Mouse (Mus musculus) hindlimb bud, embryonic 11.5 days (tissue): ENCODE measurements around the gene Zbtb34.

Source experiments
- DNase-seq: peaks from one replicate; pipeline ENCODE4 v3.0.0-alpha.2; 2012; ENCODE audit warnings: low read depth, low spot score; ENCODE audit errors: extremely low spot score

Gene Zbtb34

DNA sequence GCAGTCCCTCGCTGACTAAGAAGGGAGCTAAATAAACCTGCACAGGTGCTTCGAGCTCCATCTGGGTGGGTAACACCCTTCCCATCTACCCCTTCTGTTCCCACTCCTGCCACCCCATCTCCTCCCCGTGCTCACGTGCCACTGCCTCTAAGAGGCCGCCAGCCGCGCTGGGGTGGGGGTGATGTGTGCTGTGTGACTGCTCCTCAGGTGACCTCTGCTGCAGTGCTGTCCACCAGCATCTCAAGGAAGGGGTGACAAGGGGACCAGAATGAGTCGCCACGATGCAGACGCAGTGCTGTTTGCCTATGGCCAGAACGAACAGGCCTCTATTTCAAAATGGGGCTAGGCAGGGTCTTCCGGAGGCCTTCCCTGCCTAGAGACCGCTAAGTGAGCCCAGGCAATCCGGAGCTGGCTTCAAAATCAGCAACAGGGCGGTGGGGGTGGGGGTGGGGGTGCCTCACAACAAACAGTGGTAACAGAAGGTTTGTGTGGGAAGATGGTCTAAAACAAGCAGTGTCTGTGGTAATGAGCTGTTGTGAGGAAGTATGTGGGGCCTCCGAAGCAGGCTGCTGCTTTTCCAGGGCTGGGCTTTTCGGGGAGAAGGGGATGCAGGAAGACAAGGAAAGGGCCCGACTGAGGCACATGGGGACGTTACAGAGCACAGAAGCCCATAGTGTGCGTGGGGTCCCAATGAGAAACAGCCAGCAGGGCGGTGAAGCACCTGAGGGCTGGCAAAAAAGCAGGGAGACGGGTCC is 18.2 kb upstream of the Zbtb34 start:
- no peak for DNase-seq

GRCm38 (mm10) chr2:33446796-33447195 is 15.7 kb upstream of the Zbtb34 start:
- no peak for DNase-seq

DNA sequence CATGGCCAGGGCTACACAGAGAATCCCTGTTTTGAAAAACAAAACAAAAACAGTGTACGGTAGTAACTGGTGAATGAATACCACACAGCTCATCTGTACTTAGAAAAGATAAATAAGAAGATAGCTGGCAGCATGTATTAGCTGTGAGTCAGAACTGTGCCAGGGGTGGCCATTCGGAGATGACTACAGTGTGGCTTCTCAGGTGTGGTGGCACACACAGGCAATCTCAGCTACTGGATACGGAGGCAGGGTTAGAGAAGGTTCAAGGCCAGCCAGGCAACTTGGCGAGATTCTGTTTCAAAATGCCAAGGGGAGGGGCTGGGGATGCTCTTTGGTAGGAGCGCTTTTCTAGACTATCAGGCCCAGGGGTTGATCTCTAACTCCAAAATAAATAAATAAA is 14.6 kb upstream of the Zbtb34 start:
- no peak for DNase-seq

DNA sequence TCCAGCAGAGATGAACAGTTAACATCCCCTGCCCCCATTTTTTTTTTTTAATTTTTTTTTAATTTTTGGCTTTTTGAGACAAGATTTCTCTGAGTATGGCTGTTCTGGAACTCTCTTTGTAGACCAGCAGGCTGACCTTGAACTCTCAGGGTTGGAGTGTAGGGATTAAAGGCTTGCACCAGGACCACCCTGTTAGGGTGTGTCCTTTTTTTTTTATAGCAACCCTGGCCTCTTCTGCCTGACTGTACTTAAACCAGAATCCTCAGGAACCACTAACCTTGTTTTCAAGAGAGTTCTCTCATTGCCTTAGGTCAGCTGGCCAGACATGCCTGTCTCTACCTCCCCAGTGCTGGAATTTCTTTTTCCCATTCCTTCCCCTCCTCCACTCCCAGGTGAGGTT is 13.7 kb upstream of the Zbtb34 start:
- no peak for DNase-seq

DNA sequence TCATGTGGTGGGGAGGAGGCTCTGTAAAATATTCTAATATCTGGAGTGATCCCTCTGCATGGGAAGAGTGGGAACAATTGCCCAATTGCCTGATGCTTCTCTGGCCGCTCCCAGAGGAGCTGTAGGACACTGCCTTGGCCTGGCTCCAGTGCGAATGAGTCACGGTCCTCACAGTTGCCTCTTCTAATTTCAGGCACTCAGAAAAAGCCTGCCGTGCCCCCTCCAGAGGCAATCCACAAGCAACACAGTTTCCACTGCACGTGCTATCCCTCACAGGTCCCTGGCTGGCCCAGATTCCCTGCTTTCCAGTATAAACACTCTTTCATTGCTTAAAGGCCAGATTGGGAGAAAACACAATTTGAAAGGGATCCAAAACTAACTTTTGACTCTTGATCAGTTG is 13.2 kb upstream of the Zbtb34 start:
- DNase-seq = no peak

DNA sequence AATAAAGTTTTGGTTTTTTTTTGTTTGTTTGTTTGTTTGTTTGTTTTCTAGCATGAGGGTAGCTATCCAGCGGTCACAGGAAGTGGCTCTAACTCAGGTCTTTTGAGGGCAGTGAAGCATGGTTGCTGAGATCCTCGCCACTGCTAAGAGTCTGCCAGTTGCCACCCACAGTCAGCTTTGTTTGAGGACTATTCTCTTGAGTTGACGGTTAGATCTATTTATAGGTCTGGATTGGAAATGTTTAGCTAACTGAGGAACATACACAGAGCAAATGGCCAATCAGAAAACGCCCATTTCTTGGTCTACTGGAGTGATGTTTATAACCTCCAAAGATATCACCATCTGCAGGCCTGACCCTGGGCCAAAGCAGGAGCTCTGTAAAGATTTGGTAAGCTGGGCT is 11.6 kb upstream of the Zbtb34 start:
- DNase-seq = no peak

DNA sequence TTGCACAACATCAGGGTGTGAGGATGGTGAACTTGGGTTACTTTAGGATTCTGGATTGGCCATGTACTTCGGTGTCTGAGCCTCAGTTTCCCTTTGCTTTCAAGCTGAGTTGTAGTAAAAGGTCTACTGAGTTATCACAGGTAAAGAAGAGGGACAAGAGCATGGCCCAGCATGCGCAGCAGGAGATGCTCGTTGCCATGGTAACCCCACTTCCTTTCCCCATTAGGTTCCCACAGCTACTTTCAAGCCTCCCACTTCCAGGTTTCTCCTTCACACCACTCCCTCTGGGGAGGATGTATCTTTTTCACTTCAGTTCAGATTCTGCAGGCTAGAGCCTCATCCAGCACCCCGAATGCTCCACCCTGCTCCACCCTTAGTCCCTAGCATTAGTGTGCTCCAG is 9.8 kb upstream of the Zbtb34 start:
- DNase-seq = no peak

DNA sequence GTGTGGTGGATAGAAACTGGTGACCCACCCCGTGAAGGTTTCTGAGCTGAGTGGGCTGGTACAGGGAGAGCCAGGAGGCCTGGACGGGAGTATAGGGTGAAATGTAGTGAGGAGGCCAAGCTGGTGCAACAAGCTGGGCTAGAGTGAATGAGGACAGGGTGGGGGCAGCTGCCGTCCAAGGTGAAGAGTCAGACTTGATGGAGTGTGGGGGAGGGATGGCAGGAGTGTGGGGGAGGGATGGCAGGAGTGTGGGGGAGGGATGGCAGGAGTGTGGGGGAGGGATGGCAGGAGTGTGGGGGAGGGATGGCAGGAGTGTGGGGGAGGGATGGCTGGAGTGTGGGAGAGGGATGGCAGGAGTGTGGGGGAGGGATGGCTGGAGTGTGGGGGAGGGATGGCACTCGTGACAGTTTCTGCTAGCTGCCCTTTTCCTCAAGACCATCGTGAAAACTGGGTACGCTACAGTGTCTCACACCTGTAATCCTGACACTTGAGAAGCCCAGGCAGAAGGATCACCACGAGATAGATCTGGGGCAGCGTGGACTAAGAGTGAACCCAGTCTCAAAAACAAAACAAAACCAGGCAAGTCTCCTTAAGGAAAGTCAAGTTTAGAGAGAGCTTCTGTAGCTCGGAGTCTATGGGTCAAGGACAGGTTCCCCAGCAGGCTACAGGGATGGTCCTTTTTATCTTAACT is 9.0 kb upstream of the Zbtb34 start:
- no peak for DNase-seq

DNA sequence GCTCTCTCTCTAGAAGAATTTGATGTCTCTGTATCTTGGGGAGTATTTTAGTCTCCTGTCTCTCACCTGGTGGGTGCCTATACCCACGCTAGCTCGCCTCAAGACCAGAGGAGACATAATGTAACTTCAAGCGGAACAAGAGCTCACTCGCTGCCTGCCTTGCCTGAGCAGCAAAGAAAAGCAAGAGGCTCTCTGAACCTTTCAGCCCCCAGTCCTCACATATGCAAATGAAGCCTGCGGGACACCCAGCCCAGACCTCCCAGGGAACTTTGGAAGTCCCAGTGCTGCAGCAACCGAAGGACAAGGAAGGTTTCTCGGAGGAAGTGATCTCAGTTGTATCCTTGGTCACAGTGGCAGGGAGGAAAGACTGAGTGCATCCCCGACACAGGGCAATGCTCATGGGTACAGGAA is 8.4 kb upstream of the Zbtb34 start:
- DNase-seq = no peak

- no peak for DNase-seq
Observed at GRCm38 (mm10) chr2:33438377-33438776, 7.3 kb upstream of the Zbtb34 start.

- no peak for DNase-seq
Observed at GRCm38 (mm10) chr2:33437184-33437583, 6.1 kb upstream of the Zbtb34 start.

DNA sequence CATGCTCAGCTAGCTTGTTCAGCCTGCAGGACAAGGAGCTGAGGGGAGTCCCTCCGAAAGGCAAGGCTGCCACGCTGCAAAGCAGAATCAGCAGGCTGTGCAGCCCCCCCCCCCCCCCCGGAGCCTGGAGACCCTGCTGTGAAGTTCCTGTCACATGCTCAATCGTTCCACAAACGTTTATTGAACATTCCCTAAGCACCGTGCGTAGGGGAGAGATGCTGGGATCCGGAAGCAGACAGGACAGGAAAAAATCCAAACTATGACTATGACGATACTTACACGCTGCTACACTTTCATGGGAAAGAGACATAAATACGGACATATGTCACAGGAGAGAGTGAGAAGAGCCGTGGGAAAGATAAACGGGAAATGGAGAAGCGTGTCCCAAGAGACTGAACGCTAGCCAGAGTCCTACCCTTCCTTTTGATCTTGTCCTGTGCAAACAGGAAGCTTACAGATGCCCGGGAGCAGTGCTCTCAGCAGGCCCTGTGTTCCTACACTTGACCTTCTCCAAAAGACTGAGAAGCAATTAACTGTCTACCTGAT is 5.0 kb upstream of the Zbtb34 start:
- no peak for DNase-seq

- DNase-seq = no peak
Observed at GRCm38 (mm10) chr2:33435036-33435650, 4.0 kb upstream of the Zbtb34 start.

DNA sequence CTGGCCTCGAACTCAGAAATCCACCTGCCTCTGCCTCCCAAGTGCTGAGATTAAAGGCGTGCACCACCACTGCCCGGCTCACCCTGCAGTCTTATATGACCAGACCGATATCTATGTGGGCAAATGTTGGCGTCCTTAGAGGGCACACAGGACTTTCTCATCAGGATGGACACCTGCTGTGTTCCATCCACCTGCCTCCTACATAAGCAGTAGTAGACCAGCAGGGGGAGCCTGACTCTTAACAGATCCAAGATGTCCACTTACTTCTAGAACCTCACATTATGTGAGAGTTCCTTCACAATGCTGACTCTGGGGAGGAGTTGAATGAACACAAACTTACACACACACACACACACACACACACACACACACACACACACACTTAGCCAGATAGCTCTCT is 1.8 kb upstream of the Zbtb34 start:
- DNase-seq = no peak

- DNase-seq = no peak
Observed at GRCm38 (mm10) chr2:33430081-33430770, 898 bp downstream of the Zbtb34 start.

GRCm38 (mm10) chr2:33429339-33429738 is 1.8 kb downstream of the Zbtb34 start:
- no peak for DNase-seq

DNA sequence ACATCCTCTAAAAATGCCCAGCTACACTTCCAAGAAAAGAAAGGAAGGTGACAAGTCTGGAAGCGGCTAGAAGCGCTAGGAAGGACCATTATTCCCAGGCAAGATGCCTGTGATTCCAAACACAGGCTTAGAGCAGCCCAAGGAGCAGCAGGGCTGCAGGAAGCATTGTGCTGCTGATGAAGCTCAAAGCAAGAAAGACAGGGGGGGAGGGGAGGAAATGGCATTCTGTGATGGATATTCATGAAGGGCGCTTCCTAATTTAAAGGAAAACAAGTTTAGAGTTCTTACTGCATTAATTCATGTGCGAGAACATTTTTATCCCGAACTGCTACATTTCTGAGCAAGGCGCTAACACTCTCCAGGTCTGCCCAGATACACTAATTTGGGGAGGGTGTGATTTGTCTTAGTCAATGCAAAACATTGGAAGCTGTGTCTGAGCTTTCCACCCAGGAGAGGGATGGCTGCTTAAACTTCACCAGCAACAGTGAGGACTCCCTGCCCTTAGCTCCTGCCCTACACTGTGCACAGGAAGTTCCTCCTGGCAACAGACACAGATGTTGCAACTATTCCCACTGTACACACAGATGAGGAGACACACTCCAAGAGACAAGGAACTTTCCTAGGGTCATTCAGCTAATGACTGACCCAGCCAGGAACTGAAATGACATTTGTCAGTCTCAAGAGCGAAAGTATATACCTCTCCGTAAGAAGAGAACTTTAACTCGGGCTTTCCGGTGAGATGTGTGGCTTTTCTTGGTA is 4.3 kb downstream of the Zbtb34 start:
- no peak for DNase-seq

GRCm38 (mm10) chr2:33417454-33417853 is 13.7 kb downstream of the Zbtb34 start:
- no peak for DNase-seq

DNA sequence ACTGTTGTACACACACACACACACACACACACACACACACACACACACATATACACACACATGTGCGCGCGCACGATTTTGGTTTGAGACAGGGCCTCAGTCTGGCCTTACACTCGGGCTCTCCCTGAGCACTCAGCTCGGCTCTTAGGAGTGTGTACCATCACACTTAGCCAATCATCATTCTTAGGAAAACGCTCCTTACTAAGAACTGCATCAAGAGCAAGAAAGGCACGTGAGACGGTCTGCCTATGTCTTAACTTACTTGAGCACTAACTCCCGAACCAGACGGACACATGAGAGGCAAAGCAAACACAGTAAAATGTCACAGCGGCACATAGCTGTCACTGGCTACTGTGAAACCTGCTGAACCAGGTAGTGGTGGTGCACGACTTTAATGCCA is 17.1 kb downstream of the Zbtb34 start:
- DNase-seq = no peak

- no peak for DNase-seq
Observed at GRCm38 (mm10) chr2:33412111-33412510, 19.0 kb downstream of the Zbtb34 start.
